Mouse (Mus musculus) hindlimb bud, embryonic 11.5 days (tissue): Measurements from ENCODE around the gene Ifit1bl2.
"Not testable (repeated sequence)": the region's sequence is repeated elsewhere in the genome, so short reads cannot be mapped to it uniquely, and the experiment has no call there.

Experiments used
- DNase-seq: peaks from one replicate; pipeline ENCODE4 v3.0.0-alpha.2; 2012; ENCODE audit warnings: low read depth, low spot score; ENCODE audit errors: extremely low spot score

Gene Ifit1bl2

DNA sequence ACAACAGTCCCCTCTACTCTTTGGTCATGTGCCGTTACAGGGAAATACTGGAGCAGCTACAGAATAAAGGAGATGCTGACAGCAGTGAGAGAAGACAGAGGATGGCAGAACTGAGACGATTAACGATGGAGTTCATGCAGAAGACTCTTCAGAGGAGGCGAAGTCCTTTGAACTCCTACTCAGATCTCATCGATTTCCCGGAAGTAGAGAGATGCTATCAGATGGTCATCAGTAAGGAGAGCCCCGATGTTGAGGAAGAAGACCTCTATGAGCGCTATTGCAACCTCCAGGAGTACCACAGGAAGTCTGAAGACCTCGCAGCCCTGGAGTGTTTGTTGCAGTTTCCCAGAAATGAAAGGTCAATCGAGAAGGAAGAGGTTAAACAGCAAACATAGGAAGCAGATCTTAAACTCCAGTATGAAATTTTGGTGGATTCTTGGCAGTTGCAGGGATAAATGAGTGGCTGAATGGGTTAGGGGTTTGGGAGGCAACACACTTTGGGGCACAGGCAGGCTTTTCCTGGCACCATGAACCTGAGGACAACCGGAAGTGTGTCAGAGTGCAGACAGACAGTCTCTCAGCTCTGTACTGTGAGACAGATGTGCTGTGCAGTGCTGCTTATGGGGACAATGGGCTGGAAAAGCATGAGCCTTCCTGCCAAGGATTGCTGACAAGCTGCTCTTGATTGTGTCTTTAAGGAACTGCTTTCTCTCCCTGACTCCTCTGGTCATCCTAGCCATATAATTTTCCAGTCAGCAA is 28.1 kb downstream of the Ifit1bl2 start:
- not testable (repeated sequence) for DNase-seq

DNA sequence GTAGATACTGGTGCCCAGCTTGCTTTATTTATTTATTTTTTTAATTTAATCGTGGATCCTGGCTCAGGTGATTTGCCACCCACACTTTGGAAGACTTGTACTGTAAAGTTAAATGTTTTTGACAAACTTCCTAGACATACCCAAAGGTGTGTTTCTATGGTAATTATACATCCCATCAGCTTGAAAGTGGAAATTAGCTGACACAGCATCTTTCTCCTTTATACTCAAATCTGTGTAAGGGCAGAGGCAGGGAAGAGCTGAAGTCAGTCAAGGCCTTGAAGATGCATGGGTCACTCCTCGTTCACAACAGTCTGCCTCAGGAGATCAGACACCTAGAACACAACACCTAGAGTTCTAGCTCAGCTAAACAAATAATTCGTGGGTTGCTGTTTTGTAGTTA is 30.4 kb downstream of the Ifit1bl2 start:
- not testable (repeated sequence) for DNase-seq

DNA sequence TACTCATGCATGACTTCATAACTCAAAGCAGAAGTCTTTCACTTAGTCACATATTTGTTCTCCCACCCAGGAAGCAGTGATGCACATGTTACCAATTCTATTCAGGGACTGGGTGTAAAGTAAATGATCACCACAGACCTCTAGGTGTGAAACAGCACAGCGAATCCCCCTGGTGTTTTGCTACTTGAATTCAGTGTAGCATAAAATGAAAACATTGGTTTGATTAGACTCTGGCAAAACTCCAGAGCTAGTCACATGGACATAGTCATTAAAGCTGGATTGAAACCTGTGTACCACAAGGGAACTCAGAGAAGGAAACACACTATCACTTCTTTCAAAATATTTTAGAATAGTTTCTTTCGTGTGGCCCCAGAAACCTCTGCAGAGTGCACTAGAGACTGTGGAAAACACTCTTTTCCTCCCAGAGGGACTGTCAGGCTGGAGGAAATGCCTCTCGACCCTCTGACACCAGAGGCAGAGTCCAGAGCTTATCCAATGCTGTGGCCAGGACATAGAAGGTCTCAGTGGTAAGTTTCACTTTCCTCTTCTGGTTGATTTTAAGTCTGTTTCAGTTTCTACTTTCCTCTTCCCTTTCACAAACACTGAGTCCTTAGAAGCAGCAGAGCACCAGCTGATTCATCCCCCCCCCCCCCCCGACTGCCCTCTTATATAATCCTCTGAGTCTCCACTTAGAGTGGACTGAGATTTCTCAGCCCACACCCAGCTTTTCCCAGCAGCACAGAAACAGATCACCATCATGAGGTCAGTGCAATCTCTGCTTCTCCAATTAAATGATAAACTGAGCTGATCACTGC is 33.1 kb downstream of the Ifit1bl2 start, which contains the start of gene Ifit3b:
Gene Ifit3b (plus strand): TSS at position 734 of the 815 bp plus-strand sequence.
- DNase-seq, result not testable (repeated sequence)

DNA sequence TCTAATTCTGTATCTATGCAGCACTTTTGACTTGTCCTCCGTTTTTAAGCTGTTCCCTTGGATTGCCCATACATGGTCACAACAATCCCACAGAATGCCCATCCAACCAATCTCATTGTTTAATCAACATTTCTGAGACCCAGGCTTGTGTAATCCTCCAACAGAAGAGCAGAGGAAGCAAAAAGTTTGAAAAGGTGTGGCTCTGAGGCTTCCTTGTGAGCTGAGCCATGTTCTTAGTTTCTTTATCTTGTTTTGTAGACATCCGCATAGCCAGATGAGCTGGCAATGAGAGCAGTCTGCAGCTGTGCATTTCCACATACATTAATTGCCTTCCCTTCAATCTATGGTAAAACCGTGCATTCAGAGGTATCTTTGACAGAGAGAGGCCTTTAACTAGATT is 35.1 kb downstream of the Ifit1bl2 start:
- DNase-seq, result no peak

DNA sequence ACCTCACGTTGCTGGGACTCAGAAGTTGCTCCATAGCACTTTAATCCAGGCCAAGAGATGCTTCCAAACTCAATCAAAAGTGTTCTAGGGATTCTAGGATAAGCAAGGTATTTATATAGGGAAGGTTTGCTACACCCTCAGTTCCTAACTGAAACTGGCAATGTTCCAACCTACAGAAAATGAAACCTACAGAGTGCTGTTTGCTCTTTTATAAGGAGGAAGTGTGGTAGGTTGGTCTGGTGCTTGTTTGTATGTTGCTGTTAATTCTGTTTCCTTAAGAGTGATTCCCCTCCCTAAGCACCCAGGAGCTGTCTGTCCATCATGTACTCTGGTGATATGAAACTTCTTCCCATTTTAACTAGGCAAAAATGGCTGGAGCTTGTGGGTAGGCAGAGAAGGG is 38.7 kb downstream of the Ifit1bl2 start, which contains the start of gene Ifit1bl1:
Gene Ifit1bl1 (minus strand): TSS at position 69 of the 400 bp plus-strand sequence.
- DNase-seq, result not testable (repeated sequence)

DNA sequence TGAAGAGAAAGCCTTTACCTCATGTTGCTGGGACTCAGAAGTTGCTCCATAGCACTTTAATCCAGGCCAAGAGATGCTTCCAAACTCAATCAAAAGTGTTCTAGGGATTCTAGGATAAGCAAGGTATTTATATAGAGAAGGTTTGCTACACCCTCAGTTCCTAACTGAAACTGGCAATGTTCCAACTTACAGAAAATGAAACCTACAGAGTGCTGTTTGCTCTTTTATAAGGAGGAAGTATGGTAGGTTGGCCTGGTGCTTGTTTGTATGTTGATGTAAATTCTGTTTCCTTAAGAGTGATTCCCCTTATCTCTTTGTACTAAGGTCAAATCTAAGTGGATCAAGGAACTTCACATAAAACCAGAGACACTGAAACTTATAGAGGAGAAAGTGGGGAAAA is 41.3 kb downstream of the Ifit1bl2 start:
- not testable (repeated sequence) for DNase-seq

DNA sequence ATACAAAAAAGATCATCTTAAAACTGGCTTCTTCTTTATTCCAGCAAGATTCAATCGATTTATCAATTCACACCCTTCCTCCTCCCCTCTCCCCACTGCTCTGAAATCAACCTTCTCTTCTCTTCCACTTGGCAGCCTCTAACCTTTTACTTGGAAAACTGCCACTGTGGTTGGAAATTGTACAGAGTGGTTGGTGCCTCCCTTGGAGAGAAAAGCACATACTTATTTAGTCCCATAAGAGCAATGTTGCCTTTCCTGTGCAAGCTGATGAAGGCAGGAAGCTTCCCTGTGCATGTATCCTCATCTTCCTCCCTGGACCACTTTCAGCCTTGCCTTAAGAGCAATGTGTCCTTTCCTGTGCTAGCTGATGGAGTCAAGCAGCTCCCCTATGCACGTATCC is 42.2 kb downstream of the Ifit1bl2 start:
- DNase-seq, result no peak

DNA sequence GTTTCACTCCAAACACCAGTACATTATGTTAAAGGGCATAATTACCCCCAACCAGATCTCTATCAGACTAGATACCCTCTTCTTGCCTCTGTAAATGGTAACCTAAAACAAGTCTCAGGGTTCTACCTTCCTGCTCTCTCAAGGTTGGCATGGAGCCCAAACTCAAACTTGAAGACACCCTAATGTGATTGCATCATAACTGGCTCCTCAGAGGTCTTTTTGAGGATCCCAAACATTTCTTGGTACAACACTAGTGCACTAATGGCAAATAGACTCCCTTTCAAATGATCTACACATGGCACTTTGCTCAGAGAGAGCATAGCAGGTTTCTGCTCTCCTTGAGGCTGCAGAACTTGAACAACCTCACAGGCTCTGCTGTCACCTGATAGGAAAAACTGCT is 43.7 kb downstream of the Ifit1bl2 start:
- DNase-seq, result no peak

DNA sequence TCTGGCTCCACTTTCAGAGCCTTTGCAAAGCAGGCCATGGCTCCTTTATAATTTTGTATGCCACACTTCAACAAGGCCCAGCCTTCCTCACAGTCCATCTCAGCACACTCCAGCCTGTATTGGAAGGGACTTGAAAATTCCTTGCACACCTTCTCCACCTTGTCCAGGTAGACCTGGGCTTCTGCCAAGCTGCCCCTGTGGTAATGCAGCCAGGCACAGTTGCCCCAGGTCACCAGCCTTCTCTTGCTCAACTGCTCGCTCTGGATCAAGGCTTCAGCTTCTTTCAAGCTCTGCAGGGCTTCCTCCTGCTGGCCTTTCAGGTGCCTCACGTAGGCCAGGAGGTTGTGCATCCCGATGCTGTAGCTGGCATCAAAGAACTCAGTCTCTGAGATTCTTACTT is 46.0 kb downstream of the Ifit1bl2 start:
- DNase-seq, result not testable (repeated sequence)

DNA sequence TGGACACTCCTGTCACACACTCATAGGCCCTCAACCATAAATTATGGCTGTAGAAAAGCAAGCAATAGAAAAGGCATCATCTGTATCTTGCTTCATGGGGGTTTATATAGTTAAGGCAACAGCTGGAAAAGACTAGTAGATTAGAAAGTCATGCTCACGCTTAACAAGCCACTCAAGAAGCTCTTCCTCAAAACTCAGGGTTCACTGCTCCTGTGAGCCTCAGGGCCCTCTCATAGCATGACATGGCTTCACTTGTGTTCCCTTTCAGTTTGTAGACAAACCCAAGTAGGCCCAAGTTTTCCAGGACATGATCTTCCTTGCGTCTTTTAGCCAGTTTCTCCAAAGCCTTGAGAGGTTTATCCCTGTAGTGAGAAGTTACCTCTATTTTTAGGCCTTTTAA is 47.1 kb downstream of the Ifit1bl2 start:
- DNase-seq, result no peak

DNA sequence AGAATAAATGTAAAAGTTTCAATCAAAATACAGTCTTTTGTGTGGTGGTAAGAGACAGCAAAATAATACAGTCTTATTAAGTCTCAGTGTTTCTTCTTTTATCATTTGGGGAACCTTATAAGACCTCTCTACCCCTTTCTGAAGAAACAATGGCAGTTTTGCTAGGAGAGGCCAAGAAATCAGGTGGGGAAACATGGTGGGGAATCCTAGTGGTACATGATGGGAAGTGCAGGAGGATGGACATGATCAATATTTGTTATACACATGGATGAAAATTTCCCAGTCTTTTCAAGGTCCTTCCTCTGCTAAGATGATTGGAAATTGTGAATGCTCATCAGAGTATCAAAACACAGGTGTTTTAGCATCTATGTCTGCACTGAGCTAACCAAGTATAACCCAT is 51.6 kb downstream of the Ifit1bl2 start:
- DNase-seq, result no peak

DNA sequence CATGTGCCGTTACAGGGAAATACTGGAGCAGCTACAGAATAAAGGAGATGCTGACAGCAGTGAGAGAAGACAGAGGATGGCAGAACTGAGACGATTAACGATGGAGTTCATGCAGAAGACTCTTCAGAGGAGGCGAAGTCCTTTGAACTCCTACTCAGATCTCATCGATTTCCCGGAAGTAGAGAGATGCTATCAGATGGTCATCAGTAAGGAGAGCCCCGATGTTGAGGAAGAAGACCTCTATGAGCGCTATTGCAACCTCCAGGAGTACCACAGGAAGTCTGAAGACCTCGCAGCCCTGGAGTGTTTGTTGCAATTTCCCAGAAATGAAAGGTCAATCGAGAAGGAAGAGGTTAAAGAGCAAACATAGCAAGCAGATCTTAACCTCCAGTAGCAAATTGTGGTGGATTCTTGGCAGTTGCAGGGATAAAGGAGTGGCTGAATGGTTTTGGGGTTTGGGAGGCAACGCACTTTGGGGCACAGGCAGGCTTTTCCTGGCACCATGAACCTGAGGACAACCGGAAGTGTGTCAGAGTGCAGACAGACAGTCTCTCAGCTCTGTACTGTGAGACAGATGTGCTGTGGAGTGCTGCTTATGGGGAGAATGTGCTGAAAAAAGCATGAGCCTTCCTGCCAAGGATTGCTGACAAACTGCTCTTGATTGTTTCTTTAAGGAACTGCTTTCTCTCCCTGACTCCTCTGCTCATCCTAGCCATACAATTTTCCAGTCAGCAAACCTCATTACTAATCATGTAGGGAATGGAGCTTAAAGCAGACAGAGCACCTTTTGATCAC is 52.4 kb downstream of the Ifit1bl2 start:
- not testable (repeated sequence) for DNase-seq

DNA sequence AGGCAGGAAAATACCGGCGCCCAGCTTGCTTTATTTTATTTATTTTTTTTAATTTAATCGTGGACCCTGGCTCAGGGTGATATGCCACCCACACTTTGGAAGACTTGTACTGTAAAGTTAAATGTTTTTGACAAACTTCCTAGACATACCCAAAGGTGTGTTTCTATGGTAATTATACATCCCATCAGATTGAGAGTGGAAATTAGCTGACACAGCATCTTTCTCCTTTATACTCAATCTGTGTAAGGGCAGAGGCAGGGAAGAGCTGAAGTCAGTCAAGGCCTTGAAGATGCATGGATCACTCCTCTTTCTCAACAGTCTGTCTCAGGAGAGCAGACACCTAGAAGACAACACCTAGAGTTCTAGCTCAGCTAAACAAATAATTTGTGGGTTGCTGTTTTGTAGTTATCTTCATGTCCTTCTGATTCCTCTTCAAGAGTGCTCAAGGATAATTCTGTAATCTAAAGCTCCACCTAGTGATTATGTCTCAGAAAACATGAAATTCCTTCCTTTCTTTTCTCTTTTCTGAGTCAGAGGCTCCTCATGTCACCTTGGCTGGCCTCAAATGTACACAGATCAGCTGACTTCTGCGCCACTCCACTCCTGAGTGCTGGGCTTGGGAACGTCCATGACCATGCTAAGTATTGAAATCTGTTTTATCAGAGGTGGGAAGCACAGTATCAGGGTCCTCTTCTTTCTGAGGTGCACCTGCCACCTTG is 54.6 kb downstream of the Ifit1bl2 start:
- DNase-seq, result not testable (repeated sequence)

DNA sequence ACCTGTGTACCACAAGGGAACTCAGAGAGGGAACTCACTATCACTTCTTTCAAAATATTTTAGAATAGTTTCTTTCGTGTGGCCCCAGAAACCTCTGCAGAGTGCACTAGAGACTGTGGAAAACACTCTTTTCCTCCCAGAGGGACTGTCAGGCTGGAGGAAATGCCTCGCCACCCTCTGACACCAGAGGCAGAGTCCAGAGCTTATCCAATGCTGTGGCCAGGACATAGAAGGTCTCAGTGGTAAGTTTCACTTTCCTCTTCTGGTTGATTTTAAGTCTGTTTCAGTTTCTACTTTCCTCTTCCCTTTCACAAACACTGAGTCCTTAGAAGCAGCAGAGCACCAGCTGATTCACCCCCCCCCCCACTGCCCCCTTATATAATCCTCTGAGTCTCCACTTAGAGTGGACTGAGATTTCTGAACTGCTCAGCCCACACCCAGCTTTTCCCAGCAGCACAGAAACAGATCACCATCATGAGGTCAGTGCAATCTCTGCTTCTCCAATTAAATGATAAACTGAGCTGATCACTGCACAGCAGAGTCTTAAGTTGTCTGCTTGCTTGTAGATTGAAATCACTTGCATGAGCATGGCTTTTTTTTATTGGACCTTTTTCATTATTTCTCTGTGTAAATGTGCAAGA is 57.3 kb downstream of the Ifit1bl2 start, which contains the start of gene Ifit3:
Gene Ifit3 (plus strand): TSS at position 406 of the 641 bp plus-strand sequence.
- DNase-seq, result not testable (repeated sequence)

DNA sequence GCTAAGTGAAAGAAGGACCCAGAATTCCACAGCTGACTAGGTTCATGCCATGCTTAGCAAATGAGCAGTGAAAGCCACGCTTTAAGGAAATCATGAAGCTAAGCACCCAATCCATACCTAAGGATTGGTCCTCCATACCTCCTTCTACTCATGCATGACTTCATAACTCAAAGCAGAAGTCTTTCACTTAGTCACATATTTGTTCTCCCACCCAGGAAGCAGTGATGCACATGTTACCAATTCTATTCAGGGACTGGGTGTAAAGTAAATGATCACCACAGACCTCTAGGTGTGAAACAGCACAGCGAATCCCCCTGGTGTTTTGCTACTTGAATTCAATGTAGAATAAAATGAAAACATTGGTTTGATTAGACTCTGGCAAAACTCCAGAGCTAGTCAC is 57.8 kb downstream of the Ifit1bl2 start:
- not testable (repeated sequence) for DNase-seq

DNA sequence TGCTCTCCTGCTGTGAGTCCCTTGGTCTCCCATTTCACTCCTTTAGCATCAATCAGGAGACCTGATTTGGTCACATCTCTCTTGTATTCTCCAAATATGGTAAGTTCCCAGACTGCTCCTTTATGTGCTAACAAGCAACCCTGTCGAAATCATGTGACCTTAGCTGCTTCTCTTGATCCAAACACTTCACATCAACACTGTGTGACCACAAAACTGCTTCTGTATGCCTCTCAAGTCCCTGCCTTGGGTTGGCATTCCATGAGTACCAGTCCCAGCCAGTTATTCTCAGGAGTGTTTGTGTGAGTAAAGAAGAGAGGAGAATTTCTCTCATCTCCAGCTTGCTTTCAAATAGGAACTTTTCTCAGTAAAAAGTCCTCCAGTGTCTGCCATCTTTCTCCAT is 63.4 kb downstream of the Ifit1bl2 start:
- no peak for DNase-seq

DNA sequence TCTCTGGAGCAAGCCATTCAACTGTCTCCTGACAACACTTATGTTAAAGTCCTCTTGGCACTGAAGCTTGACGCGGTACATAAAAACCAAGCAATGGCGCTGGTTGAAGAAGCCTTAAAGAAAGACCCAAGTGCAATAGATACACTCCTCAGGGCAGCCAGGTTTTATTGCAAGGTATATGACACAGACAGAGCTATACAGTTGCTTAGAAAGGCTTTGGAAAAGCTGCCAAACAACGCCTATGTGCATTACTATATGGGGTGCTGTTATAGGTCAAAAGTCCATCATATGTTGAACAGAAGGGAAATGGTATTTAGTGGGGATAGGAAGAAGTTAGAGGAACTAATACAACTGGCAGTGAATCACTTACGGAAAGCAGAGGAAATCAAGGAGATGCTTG is 66.9 kb downstream of the Ifit1bl2 start:
- DNase-seq, result no peak

DNA sequence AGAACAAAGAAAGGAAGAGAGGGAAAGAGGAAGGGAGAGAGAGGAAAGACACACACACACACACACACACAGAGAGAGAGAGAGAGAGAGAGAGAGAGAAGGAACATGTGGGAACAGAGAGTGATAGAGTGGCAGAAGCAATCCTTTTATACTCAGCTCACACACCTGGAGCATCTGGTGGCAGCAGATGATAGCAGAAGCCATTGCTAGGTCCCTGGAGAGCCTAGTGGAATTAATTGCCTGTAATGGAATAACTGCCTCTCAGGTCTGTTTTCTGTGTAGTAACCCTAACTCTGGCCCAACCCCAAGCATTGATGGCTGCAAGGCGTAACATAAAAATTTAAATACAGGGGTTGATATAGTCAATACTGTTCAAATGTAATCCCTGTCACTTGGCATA is 69.5 kb downstream of the Ifit1bl2 start:
- DNase-seq, result no peak

DNA sequence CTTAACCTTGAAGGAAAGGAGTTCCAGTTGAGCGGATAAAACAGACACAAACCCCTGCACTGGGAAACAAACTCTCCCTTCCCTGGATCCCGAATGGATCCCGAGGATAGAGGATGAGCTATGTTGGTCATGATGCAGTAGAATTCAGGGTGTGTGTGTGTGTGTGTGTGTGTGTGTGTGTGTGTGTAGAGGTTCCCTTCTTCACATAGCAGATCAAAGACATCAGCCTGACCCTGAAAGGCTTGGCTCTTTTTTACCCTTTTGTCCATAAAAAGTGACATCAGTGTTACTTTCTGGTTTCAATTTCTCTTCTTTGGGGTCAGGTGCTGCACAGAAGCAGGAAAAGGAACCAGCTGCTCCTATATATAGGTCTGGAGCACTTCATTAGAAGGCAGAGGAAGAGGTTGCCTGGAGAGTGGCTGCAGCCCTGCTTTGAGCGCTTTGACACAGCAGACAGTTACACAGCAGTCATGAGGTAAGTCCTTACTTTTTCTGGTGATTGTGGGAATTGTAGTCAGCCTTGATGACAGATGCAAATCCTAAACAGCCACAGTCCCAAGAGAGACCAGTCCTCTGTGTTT is 70.6 kb downstream of the Ifit1bl2 start:
- no peak for DNase-seq
